Mouse (Mus musculus) E14TG2a.4 (cell line): ENCODE measurements around the gene Dpp4.

Source experiments
- CTCF ChIP-seq: conservative IDR thresholded peaks from 2 replicates; pipeline ENCODE4 v1.5.1; 2014; ENCODE audit warnings: low read length
- NANOG ChIP-seq: IDR thresholded peaks from 2 replicates; pipeline ENCODE4 v1.6.1; 2014; ENCODE audit warnings: borderline replicate concordance, low read length, mixed read lengths
- POU5F1 ChIP-seq: IDR thresholded peaks from 2 replicates; pipeline ENCODE4 v1.6.1; 2014; ENCODE audit warnings: low read length, borderline replicate concordance

DNA sequence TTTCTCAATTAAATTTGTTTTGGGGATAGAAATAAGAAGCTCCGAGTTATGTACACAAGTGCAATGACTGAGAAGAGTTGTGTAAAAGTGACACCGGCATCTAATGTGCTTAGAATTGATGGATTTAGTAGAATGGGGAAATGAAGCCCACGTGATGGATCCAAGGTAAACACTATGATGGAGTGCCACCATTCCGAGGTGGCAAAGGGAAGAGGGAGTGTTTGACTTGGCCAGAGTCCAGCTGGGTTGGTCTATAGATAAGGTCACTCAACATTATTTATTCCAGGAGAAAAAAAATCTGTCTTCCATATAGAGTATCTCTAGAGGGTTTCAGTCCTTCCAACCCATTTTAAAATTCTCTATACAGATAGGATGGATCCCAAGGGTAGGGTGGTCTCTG is 28.8 kb downstream of the Dpp4 start:
- TF ChIP-seq CTCF (no peak), POU5F1 (no peak), NANOG (no peak)
